Mouse (Mus musculus) G1E (cell line): ENCODE measurements around the gene Grsf1. TPM values are rescaled to one million over a fixed set of nuclear protein-coding genes. Genes with fewer than 3 reads are reported as not detected.

Experiments used
- ATAC-seq: 2 replicates; pipeline ENCODE4 v1.8.0; 2016; ENCODE audit warnings: mild to moderate bottlenecking; ENCODE audit not compliant: insufficient number of reproducible peaks, poor library complexity, low FRiP score, severe bottlenecking; ENCODE audit errors: extremely low read depth
- DNase-seq: peaks from one replicate; pipeline ENCODE4 v3.0.0; 2012; ENCODE audit warnings: low spot score
- H3K27me3 ChIP-seq: 2 replicates; pipeline ENCODE4 v1.6.1; 2012; ENCODE audit warnings: mild to moderate bottlenecking, low read length, inconsistent platforms; ENCODE audit not compliant: insufficient read depth
- H3K36me3 ChIP-seq: replicated peaks from 2 replicates; pipeline ENCODE3; 2012; ENCODE audit warnings: mild to moderate bottlenecking, inconsistent platforms
- H3K4me1 ChIP-seq: 2 replicates; pipeline ENCODE4 v1.6.1; 2012; ENCODE audit warnings: low read depth, low read length, inconsistent platforms, mixed read lengths; ENCODE audit not compliant: insufficient read depth
- H3K4me3 ChIP-seq: 2 replicates; pipeline ENCODE4 v1.5.1; 2012; ENCODE audit warnings: low read depth, mild to moderate bottlenecking, inconsistent platforms, low read length, moderate library complexity, mixed read lengths
- H3K9me3 ChIP-seq: replicated peaks from 2 replicates; pipeline ENCODE4 v1.6.1; 2012; ENCODE audit warnings: inconsistent platforms
- CTCF ChIP-seq: IDR thresholded peaks from 2 replicates; pipeline ENCODE4 v1.5.1; 2012; ENCODE audit warnings: low read depth, low read length, inconsistent platforms, mixed read lengths
- GATA1 ChIP-seq: IDR thresholded peaks from 2 replicates; pipeline ENCODE4 v1.6.1; 2012; ENCODE audit warnings: borderline replicate concordance, low read length, inconsistent platforms, mixed read lengths
- GATA2 ChIP-seq: IDR thresholded peaks from 2 replicates; pipeline ENCODE4 v1.6.1; 2012; ENCODE audit warnings: low read depth, low read length, inconsistent platforms, borderline replicate concordance
- POLR2AphosphoS5 ChIP-seq: IDR thresholded peaks from 2 replicates; pipeline ENCODE4 v1.6.1; 2012; ENCODE audit warnings: low read depth, low read length, inconsistent platforms; ENCODE audit not compliant: insufficient replicate concordance
- TAL1 ChIP-seq: conservative IDR thresholded peaks from 2 replicates; pipeline ENCODE4 v1.6.1; 2012; ENCODE audit warnings: low read depth, low read length, inconsistent platforms, mixed read lengths
- polyA plus RNA-seq: library from polyadenylated mRNA; stranded (reverse); fragments of >175 nt; gene quantifications from 2 replicates; pipeline ENCODE4 v1.2.3, GENCODE M21; 2012
- total RNA-seq, 2 experiments: library from RNA; stranded (forward) in 1 of 2; stranded (reverse) in 1 of 2; fragments of 200-1000 nt in 1 of 2; fragments of >200 nt in 1 of 2; fragmentation: Nextera tagmentation in 1 of 2; gene quantifications; 2 replicates each; pipeline ENCODE4 v1.2.3; 2014 to 2017

The Grsf1 gene
- total and polyA plus RNA-seq, 3 experiments, result 57.3 to 130 (median 128) TPM

DNA sequence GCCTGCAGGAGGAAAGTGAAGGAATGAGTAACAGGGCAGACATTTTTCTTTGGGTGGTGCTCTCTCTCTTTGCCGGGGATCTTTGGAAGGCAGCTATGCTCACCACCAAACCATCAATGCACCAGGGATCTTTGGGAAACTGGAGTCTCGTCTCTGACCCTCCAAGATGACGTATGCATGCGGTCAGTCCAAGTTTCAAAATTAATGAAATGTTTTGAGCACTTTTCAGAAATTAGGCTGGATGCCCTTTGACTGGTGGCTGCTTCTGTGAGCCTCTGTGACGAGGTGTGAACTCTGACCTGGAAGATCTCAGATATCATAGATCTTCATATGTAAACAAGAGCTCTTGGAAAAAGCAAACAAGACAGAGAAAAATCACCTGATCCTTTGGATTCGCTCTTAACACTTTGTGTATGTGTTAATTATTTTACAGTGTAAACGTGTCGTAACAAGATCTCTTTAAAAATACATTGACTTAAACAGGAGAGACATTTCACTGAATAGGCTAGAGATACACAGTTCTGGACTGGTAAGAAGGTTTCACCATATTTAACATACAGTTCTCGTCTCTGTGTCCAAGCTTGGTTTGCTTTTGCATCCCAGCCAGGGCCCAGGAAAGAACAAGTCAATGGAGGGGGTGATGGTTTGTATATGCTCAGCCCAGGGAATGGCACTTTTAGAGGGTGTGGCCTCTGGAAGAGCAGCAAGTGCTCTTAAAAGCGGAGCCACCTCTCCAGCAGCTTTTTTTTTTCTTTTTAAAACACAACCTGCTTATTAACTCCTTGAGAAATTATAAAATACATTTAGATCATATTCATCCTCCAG is 14.9 kb upstream of the Grsf1 start:
- H3K9me3 ChIP-seq, result no peaks in the 10 kb centered on the region
- TF ChIP-seq CTCF, result no peak
- no peak for TF ChIP-seq POLR2AphosphoS5
- TF ChIP-seq GATA1, result no peak
- TF ChIP-seq TAL1, result no peak
- no peak for TF ChIP-seq GATA2
- DNase-seq (no peak), ATAC-seq (no peak)
- H3K27me3 ChIP-seq, result peaks cover 11% of the 10 kb centered on the region
- H3K36me3 ChIP-seq, result no peaks in the 10 kb centered on the region
- H3K4me1 ChIP-seq, result peaks cover 7% of the 10 kb centered on the region
- no peak overlapping the region for H3K4me3 ChIP-seq

DNA sequence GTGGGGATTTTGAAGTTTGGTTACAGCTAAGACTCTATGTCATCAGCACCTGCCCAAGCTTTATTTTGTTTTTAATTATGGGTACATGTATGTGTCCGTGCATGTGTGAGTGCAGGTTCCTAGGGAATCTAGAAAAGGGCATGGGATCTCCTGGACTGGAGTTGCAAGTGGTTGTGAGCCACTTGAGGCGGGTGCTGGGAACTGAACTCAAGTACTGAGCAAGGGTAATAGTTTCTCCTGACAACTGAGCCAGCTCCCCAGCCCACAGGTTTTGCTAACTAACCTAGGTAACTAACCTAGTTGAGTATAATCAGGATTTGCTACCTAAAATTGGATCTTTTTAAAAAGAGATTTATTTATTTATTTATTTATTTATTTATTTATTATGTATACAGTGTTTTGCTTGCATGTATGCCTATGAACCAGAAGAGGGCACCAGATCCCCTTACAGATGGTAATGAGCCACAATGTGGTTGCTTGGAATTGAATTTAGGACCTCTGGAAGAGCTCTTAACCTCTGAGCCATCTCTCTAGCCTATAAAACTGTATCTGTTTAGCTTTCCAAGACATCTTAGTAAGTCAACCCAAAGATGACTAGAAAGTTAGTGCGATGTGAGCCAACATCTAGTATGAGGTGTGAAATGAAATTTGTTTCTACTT is 13.4 kb upstream of the Grsf1 start:
- H3K4me1 ChIP-seq, result peaks cover 7% of the 10 kb centered on the region
- ATAC-seq, result peak; percentile 54; the same call in 1 of the 2 replicates

DNA sequence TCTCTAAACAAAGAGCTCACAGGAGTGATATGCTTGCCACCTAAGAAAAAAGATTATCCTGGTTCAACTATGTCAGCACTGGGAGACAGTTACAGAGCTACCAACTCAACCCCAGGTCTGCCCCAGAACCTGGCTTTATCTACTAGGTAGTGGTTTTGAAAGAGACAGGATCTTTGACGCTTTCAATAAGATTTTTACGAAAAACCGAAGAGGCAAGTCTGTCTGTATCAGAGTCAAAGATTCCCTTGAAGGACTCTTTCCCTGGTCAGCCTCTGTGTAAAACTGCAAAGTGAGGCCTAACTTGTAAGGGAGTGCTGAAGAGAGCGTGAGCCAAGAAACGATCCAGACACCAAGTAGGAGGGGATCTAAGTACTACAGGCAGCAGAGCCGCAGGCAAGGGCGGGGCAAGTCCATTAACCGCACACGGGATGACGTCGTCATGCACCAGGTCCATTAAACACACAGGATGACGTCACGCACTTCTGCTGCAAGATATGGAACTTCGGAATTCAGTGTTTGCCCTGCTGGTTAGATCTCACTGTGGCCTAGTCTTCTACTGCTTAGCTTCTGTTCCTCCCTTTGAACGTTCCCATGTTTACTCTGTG is 12.7 kb upstream of the Grsf1 start:
- Histone ChIP-seq H3K36me3 (no peaks in the 10 kb centered on the region), H3K27me3 (peaks cover 28% of the 10 kb centered on the region), H3K4me1 (peaks cover 7% of the 10 kb centered on the region), H3K9me3 (no peaks in the 10 kb centered on the region), H3K4me3 (no peak overlapping the region)
- ATAC-seq (no peak), DNase-seq (no peak)
- TF ChIP-seq CTCF (no peak), GATA1 (no peak), POLR2AphosphoS5 (no peak), TAL1 (no peak), GATA2 (no peak)

More for the DNA sequence above, 13.4 kb upstream of the Grsf1 start:
- Histone ChIP-seq H3K9me3 (no peaks in the 10 kb centered on the region), H3K4me3 (no peak overlapping the region), H3K36me3 (no peaks in the 10 kb centered on the region), H3K27me3 (peaks cover 21% of the 10 kb centered on the region)
- no peak for DNase-seq
- TF ChIP-seq POLR2AphosphoS5 (no peak), CTCF (peak; percentile 13; the same call in 1 of the 2 replicates)

DNA sequence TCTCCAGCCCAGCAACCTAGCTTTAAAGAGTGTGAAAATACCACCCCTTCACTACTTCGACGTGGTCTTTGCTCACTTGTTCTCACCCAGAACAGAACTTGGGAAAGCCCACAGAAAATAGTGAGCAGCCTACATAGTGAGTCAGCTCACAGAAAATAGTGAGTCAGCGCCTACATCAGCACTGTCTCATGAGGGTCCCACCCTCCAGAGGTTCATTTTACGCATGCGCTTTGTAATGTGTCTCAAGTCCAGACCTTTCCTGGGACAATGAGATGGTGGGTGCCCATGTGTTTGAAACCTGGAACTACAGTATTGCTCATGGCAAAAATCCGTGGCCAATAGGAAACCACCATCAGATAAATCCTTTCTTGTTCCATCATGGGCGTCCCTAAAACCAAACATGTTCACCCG is 12.0 kb upstream of the Grsf1 start:
- no peak for DNase-seq

DNA sequence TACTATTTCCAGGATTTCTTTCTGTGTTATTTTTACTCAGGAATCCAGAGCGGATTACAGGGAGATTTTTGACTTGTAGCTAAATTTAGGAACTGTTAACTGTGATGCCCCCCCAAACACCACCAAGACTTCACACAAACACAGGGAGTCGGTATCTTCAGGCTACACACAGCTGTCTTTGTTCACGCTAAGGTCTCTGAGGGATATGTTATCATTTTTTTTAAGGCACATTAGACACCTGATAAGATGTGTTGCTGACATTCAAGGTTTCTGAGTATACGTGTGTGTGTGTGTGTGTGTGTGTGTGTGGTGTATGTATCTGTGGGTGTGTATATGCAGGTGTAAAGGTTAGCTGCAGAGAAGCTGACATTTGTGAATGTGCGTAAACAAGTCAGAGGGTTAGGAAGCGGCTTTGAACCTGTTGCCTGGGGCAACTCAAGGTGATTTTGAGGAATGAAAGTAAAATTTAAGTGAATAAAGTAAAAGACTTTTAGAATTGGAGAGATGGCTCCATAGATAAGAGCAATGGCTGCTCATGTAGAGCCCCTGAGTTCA is 9.9 kb upstream of the Grsf1 start:
- peaks cover 49% of the 10 kb centered on the region for H3K27me3 ChIP-seq
- H3K4me1 ChIP-seq, result peaks cover 7% of the 10 kb centered on the region
- ATAC-seq (no peak), DNase-seq (no peak)
- no peaks in the 10 kb centered on the region for H3K36me3 ChIP-seq
- H3K4me3 ChIP-seq, result no peak overlapping the region
- no peaks in the 10 kb centered on the region for H3K9me3 ChIP-seq
- no peak for TF ChIP-seq TAL1
- TF ChIP-seq GATA2, result no peak
- no peak for TF ChIP-seq CTCF
- no peak for TF ChIP-seq GATA1
- no peak for TF ChIP-seq POLR2AphosphoS5

More for the DNA sequence above, 12.0 kb upstream of the Grsf1 start:
- no peaks in the 10 kb centered on the region for H3K36me3 ChIP-seq
- no peak overlapping the region for H3K4me3 ChIP-seq
- TF ChIP-seq TAL1, result no peak
- no peak for TF ChIP-seq CTCF
- TF ChIP-seq GATA1, result no peak
- TF ChIP-seq POLR2AphosphoS5, result no peak
- TF ChIP-seq GATA2, result no peak
- no peak for ATAC-seq
- H3K9me3 ChIP-seq, result no peaks in the 10 kb centered on the region
- H3K27me3 ChIP-seq, result peaks cover 35% of the 10 kb centered on the region
- peaks cover 7% of the 10 kb centered on the region for H3K4me1 ChIP-seq

DNA sequence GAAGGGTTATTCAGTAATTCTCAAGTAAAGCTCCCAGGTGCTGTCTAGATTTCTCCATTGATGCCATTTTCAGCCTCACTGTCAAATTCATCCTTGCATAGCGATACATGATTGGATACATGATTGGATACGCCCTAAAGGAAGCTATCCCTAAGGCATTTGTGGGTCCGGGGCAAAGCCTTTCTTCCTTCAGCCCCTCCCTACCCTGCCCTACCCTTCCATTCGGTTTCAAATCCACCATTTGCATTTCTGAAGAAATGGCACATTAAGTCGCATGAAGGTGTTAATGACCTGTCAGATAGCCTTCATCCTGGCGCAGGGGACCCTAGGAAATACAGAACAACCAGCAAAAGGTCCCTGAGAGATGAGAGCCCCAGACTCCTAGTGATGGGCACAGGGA is 9.3 kb upstream of the Grsf1 start:
- no peaks in the 10 kb centered on the region for H3K36me3 ChIP-seq
- no peaks in the 10 kb centered on the region for H3K9me3 ChIP-seq
- no peak for TF ChIP-seq GATA1
- no peak for TF ChIP-seq GATA2
- no peak for TF ChIP-seq CTCF
- no peak for ATAC-seq
- no peak overlapping the region for H3K4me3 ChIP-seq
- no peak for DNase-seq
- peaks cover 52% of the 10 kb centered on the region for H3K27me3 ChIP-seq
- peaks cover 7% of the 10 kb centered on the region for H3K4me1 ChIP-seq
